Mouse (Mus musculus): Measurements from ENCODE around the gene Ccnq. TPM values are rescaled to one million over a fixed set of nuclear protein-coding genes. Genes with fewer than 3 reads are reported as not detected.

Gene Ccnq
- total RNA-seq, 2 experiments from 2014 or later, result 17.5 to 18.4 TPM

DNA sequence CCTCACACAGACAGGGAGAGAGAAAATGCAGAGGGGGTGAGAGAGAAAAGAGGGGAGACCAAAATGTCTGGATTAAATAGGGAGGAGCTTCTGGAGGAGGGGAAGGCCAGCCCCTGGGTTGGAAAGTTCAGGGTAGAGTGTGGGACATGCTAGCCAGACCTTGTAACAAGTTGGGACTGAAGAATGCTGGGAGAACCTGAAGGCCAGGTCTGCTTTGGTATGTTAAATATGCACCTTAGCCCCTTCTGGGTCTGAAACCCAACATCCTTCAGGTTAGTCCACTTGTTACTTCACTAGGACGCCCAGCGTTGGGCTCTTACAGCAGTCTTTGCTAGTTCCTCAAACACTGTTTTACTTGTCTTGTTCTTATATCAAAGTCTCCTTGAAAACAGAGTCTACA lies 30.1 kb downstream of the Ccnq start:
- DNase-seq (ENCODE audit: low spot score in 2 of 2), result no peak
- intact Hi-C loops (cut with DNase I), result no loop called here

DNA sequence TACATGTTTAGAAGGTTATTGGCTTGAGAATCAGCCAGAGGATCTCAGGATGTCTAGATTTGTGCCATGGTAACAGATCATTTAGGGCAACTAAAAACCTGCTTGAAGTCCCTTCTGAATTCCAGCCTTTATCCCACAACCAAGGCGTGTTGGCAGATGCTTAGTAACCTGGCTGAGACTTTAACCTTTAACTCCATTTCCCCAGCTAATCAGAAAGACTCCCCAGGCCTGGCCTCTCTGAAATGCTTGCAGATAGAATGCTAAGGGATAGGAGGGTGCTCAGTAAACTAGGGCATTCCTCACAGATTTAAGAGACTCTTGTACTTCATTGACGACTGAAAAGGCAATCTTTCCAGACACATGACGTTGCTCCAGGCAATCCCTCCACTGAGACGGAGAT lies 33.9 kb downstream of the Ccnq start:
- intact Hi-C loops (cut with DNase I), result no loop called here
- DNase-seq (ENCODE audit: low spot score in 2 of 2), result no peak

DNA sequence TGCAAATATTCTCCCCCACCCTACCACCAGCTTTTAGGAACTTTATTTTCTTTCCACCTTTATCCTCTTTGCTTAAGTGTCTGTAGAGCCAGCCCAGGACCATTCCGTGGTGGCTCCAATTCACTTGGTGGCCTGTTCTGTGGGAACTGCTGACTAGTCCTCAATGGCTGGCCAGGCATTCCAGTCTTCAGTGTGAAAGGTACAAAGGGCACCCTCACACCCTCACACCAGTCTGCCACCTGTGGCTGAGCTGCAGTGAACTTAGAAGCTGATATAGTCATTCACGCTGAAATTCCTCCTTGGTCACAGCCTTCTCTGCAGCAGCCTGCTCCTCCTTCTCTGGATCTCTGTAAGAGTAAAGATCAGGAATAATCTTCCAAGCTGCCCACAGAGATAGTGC lies 42.9 kb downstream of the Ccnq start:
- intact Hi-C loops (cut with DNase I), result no loop called here
- no peak for DNase-seq (ENCODE audit: low spot score in 2 of 2)

DNA sequence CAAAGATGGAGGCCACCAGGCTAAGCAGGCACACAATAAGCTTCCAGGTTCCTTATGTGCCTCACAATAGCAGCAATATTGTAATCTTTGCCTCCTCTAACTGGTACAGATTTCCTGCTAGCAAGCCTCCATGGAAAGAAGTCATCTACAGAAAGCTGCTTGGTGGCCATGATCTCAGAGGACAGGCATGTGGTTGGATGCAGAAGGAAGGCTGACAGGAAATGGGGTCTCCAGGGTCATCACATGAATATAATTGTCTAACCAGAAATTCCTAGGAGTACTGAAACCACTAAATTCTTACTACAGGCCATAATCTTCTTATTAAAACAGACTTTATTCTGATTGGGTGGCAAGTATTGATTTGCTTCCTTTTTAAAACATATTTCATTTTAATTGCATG lies 45.5 kb downstream of the Ccnq start:
- DNase-seq (ENCODE audit: low spot score in 2 of 2), result no peak
- intact Hi-C loops (cut with DNase I), result no loop called here

DNA sequence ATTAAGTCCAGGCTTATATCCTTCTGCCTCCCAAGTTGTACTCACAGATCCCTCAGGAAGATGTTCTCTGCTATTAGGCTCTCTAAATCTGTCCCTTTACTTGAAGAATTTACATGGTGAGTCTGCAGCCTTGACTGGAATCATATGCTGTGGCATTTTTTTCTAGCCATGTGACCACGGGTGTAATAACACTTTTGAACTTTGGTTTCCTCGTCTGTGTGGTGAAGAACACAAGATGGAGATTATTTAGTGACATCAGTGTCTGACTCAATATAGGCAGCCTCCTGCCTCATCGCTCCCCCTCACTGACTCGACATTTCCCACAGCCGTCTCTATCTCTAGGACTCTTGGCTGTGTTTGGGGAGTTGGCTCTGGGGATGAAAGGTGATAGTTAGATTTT lies 48.4 kb downstream of the Ccnq start:
- intact Hi-C loops (cut with DNase I), result loop anchor here (2.0 kb wide), 1 partner anchor 24 kb away; no protein-coding TSS in a partner anchor
- DNase-seq (ENCODE audit: low spot score in 2 of 2), result no peak

DNA sequence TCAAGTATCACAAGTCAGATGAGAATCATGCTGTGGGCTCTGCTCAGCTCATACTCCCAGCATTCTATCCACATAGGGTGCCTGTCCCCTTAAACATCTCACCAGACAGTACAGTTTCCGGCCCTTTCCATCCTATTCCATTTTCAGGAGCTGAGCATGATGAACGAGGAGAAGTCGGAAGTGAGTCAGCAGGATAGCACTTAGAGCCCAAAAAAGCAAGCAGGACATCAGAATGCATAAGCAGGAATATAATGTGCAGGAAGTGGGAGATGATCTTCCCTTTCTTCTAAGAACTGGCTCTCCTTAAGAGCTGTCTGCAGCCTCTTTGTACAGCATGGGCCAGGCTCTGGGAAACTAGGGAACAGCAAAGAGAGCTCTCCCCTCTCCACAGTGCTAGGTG lies 49.2 kb downstream of the Ccnq start:
- peak in 1 of 2 experiments; percentile 92 for DNase-seq (ENCODE audit: low spot score in 2 of 2)
- intact Hi-C loops (cut with DNase I), result loop anchor here (1.0 to 2.0 kb wide), 2 partner anchors 24 to 103 kb away; no protein-coding TSS in a partner anchor

Small RNA genes lying within 50 kb of the gene (microRNA-seq; reads per million reads assigned to microRNA genes)
- 0 reads per million in 2 experiments for gene Gm23840

Other genes with a start within 250 kb of the Ccnq start
- 1 to 10 TPM in 1 of 2 experiments, under 1 TPM in 1; 0.98 to 1.2 TPM for gene Sebox, start 248.3 kb downstream of the Ccnq start, total RNA-seq (2021)
- gene Tmem199, start 239.6 kb downstream of the Ccnq start, total RNA-seq (2021), result 10 to 100 TPM; 38.8 to 45.1 TPM
- 100 to 1,000 TPM; 104 to 115 TPM for gene Poldip2, start 239.5 kb downstream of the Ccnq start, total RNA-seq (2021)
- 10 to 100 TPM; 38.5 to 39.0 TPM for gene Tnfaip1, start 215.4 kb downstream of the Ccnq start, total RNA-seq (2021)
- 10 to 100 TPM; 90.3 to 91.2 TPM for gene Ift20, start 215.4 kb downstream of the Ccnq start, total RNA-seq (2021)
- gene Tmem97, start 201.0 kb downstream of the Ccnq start, total RNA-seq (2021), result 10 to 100 TPM; 19.8 to 20.7 TPM
- 100 to 1,000 TPM; 113 to 115 TPM for gene Nlk, start 54.4 kb downstream of the Ccnq start, total RNA-seq (2021)
- 10 to 100 TPM; 29.6 to 33.6 TPM for gene Lyrm9, start 74.9 kb upstream of the Ccnq start, total RNA-seq (2021)
- gene Nos2, start 169.1 kb upstream of the Ccnq start, total RNA-seq (2021), result under 1 TPM; 0.48 to 0.66 TPM
- gene Lgals9, start 233.2 kb upstream of the Ccnq start, total RNA-seq (2021), result 1 to 10 TPM; 4.8 to 4.9 TPM